Mouse (Mus musculus) induced T-regulatory cell, adult 2 months (primary cell): ENCODE data around the gene Tufm.

Experiments used
- DNase-seq: peaks from one replicate; pipeline ENCODE4 v3.0.0-alpha.2; 2012; ENCODE audit warnings: low read depth

The Tufm gene

GRCm38 (mm10) chr7:126465246-126466030, 21.7 kb upstream of the Tufm start:
- no peak for DNase-seq

- no peak for DNase-seq
These were observed 21.0 kb upstream of the Tufm start for GRCm38 (mm10) chr7:126466116-126466515.

- no peak for DNase-seq
These were observed 20.5 kb upstream of the Tufm start for GRCm38 (mm10) chr7:126466707-126467106.

- peak; percentile 82 for DNase-seq
These were observed 19.9 kb upstream of the Tufm start for GRCm38 (mm10) chr7:126467271-126467670.

- no peak for DNase-seq
These were observed 19.1 kb upstream of the Tufm start for GRCm38 (mm10) chr7:126467834-126468627.

- DNase-seq, result peak; percentile 93
These were observed 17.1 kb upstream of the Tufm start for GRCm38 (mm10) chr7:126470077-126470476.

- DNase-seq, result peak; percentile 64
These were observed 15.8 kb upstream of the Tufm start for GRCm38 (mm10) chr7:126471361-126471760.

GRCm38 (mm10) chr7:126471853-126472252, 15.3 kb upstream of the Tufm start:
- peak; percentile 66 for DNase-seq

- peak; percentile 89 for DNase-seq
These were observed 14.9 kb upstream of the Tufm start for GRCm38 (mm10) chr7:126472306-126472705.

- DNase-seq, result no peak
These were observed 14.4 kb upstream of the Tufm start for GRCm38 (mm10) chr7:126472713-126473112.

GRCm38 (mm10) chr7:126473470-126474086, 13.6 kb upstream of the Tufm start:
- peak; percentile 34 for DNase-seq

GRCm38 (mm10) chr7:126474486-126474955, 12.6 kb upstream of the Tufm start:
- DNase-seq, result peak; percentile 47

GRCm38 (mm10) chr7:126474993-126475581, 12.1 kb upstream of the Tufm start, which contains the start of gene Sh2b1:
Gene Sh2b1 (minus strand): TSS chr7:126475424.
- DNase-seq, result peak; percentile 95

GRCm38 (mm10) chr7:126481699-126482098, 5.5 kb upstream of the Tufm start:
- DNase-seq, result peak; percentile 77

- DNase-seq, result peak; percentile 81
These were observed 4.7 kb upstream of the Tufm start for GRCm38 (mm10) chr7:126482392-126482871.

GRCm38 (mm10) chr7:126487617-126488385, 640 bp downstream of the Tufm start:
- DNase-seq, result peak; percentile 54

- DNase-seq, result no peak
These were observed 3.8 kb downstream of the Tufm start for GRCm38 (mm10) chr7:126491005-126491404.

GRCm38 (mm10) chr7:126491973-126492372, 4.8 kb downstream of the Tufm start:
- no peak for DNase-seq

GRCm38 (mm10) chr7:126494120-126494519, 7.0 kb downstream of the Tufm start:
- no peak for DNase-seq

GRCm38 (mm10) chr7:126496475-126496874, 9.3 kb downstream of the Tufm start:
- DNase-seq, result peak; percentile 47

- DNase-seq, result no peak
These were observed 10.8 kb downstream of the Tufm start for GRCm38 (mm10) chr7:126497966-126498365.
